Mouse (Mus musculus): Measurements from ENCODE around the gene Plbd1. TPM values are rescaled to one million over a fixed set of nuclear protein-coding genes. Genes with fewer than 3 reads are reported as not detected.
A peak's percentile ranks its signal among the peaks of the same experiment; 100 is the strongest.

Plbd1 gene
- polyA plus RNA-seq, 1 experiment from 2014 or later = 31.6 TPM

DNA sequence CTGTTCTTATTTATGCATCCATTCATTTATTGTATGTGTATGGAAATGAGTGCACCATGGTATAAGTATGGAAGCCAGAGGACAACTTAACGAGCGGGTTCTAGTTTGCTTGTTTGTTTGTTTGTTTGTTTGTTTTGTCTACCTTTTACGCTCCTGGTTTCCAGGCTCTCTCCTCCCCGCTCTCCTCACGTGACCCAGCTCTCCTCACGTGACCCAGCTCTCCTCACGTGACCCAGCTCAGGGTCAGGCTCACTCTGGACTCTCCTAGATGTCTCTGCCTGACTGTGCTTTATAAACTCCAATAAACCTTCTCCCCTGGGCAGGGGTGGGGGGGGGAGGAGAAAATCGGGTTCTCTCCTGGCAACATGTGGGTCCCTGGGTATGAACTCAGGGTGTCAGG lies 11.1 kb downstream of the Plbd1 start:
- H3K4me3 ChIP-seq (replicated peaks) = no peak overlapping the region
- H3K9ac ChIP-seq = no peak overlapping the region
- H3K36me3 ChIP-seq = no peaks in the 10 kb centered on the region
- peaks cover 5% of the 10 kb centered on the region for H3K4me1 ChIP-seq
- H3K9me3 ChIP-seq (replicated peaks) = no peaks in the 10 kb centered on the region
- WGBS = 86% methylated on average over 8 of the region's 8 CpGs
- H3K27ac ChIP-seq (replicated peaks) = no peak overlapping the region
- H3K4me2 ChIP-seq (replicated peaks) = no peak overlapping the region
- no peak for ATAC-seq (ENCODE audit: insufficient number of reproducible peaks, low FRiP score, low TSS enrichment, low read depth)
- H3K27me3 ChIP-seq = no peaks in the 10 kb centered on the region

DNA sequence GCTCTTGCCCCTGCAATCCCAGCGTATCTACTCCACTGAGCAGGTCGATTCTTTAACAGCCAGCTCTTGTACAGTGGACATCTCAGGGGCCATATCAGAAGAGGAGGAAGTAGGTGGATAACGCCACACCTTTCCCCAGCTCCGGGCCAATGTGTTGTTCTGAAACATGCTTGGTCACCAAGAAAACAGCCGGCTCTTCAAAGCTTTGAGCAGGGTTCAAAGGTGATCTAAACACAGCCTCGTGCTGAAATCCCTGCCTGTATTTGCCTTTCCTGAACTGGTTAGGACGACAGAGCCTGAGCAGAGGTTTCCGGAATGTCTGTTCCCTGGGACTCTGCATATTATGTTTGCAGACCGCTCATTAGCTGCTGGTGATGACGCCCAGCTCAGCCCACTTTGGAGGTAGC lies 14.3 kb downstream of the Plbd1 start:
- ATAC-seq (ENCODE audit: insufficient number of reproducible peaks, low FRiP score, low TSS enrichment, low read depth) = no peak
- H3K4me2 ChIP-seq (replicated peaks) = no peak overlapping the region
- no peaks in the 10 kb centered on the region for H3K27me3 ChIP-seq
- WGBS = 65% methylated on average over 10 of the region's 10 CpGs
- H3K9me3 ChIP-seq (replicated peaks) = no peaks in the 10 kb centered on the region
- H3K4me1 ChIP-seq = peaks cover 8% of the 10 kb centered on the region
- H3K27ac ChIP-seq (replicated peaks) = no peak overlapping the region
- no peak overlapping the region for H3K9ac ChIP-seq
- H3K4me3 ChIP-seq (replicated peaks) = no peak overlapping the region
- no peaks in the 10 kb centered on the region for H3K36me3 ChIP-seq

DNA sequence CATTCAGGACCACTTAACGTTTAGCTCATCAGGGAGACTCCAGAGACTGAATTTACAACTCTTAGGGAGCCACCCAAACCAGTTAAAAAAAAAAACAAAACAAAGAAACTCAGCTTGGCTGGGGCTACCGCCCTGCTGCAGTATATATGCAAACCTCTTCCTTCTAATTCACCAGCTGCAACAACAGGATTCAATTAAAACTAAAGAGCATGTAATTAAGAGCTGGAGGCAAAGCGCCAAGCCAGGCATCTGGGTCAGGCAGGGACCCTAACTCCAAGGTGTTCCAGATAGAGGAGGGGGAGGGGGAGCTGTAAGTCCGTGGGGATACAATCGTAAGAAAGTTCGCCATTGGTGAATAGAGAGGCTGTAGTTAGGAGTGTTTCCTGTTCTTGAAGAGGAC lies 15.5 kb downstream of the Plbd1 start:
- no peak for ATAC-seq (ENCODE audit: insufficient number of reproducible peaks, low FRiP score, low TSS enrichment, low read depth)
- no peaks in the 10 kb centered on the region for H3K9me3 ChIP-seq (replicated peaks)
- H3K27me3 ChIP-seq = no peaks in the 10 kb centered on the region
- peak overlapping the region; percentile 10; the same call in 1 of the 2 replicates for H3K4me2 ChIP-seq (replicated peaks)
- H3K27ac ChIP-seq (replicated peaks) = no peak overlapping the region
- no peaks in the 10 kb centered on the region for H3K36me3 ChIP-seq
- H3K4me1 ChIP-seq = peaks cover 8% of the 10 kb centered on the region
- WGBS = 21% methylated on average over 6 of the region's 6 CpGs
- H3K9ac ChIP-seq = no peak overlapping the region
- no peak overlapping the region for H3K4me3 ChIP-seq (replicated peaks)

DNA sequence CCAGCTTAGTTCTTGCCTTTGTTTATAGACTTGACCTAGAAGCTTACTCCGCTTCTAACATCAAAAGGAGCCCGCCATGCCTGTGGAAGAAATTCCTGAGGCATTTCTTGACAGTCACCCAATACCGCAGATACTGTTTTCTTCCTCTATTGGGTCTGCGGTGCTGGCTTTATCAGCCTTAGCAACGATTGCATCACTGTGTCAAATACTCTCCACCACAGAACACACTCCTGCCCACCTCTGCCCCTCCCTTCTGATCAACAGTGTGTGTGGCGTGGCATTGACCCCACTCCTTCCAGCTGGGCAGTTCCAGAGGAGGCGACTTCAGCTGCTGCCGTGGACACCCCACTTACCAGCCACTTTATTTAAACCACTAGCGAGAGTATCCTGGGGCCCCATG lies 16.0 kb downstream of the Plbd1 start:
- ATAC-seq (ENCODE audit: insufficient number of reproducible peaks, low FRiP score, low TSS enrichment, low read depth) = peak; percentile 51; the same call in 1 of the 2 replicates
- Histone ChIP-seq H3K27ac (replicated peaks) (no peak overlapping the region), H3K36me3 (no peaks in the 10 kb centered on the region), H3K4me3 (replicated peaks) (no peak overlapping the region), H3K9ac (no peak overlapping the region), H3K4me2 (replicated peaks) (peak overlapping the region; percentile 10; the same call in 1 of the 2 replicates), H3K9me3 (replicated peaks) (no peaks in the 10 kb centered on the region), H3K27me3 (no peaks in the 10 kb centered on the region), H3K4me1 (peaks cover 8% of the 10 kb centered on the region)
- 39% methylated on average over 9 of the region's 9 CpGs for WGBS

DNA sequence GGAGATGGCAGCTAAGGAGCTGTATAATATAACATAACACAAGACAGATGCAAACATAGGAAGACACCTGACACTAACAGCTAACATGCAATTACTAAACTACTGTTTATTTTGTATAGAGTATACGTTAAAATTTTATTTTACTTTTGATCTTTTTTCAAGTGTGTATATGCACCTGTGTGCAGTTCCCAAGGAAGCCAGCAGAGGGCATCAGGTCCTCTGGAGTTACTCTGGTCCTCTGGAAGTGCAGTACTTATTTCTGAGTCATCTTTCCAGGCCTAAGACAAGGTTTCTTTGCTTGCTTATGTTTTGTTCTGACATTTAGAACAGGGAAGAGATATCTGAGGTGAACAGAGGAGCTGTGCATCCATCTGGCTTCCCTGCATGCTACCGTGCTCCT lies 17.6 kb downstream of the Plbd1 start:
- 84% methylated on average over 2 of the region's 2 CpGs for WGBS
- Histone ChIP-seq H3K9ac (no peak overlapping the region), H3K4me1 (peaks cover 8% of the 10 kb centered on the region), H3K4me3 (replicated peaks) (no peak overlapping the region), H3K27ac (replicated peaks) (no peak overlapping the region), H3K27me3 (no peaks in the 10 kb centered on the region), H3K9me3 (replicated peaks) (no peaks in the 10 kb centered on the region), H3K4me2 (replicated peaks) (no peak overlapping the region), H3K36me3 (no peaks in the 10 kb centered on the region)
- no peak for ATAC-seq (ENCODE audit: insufficient number of reproducible peaks, low FRiP score, low TSS enrichment, low read depth)

DNA sequence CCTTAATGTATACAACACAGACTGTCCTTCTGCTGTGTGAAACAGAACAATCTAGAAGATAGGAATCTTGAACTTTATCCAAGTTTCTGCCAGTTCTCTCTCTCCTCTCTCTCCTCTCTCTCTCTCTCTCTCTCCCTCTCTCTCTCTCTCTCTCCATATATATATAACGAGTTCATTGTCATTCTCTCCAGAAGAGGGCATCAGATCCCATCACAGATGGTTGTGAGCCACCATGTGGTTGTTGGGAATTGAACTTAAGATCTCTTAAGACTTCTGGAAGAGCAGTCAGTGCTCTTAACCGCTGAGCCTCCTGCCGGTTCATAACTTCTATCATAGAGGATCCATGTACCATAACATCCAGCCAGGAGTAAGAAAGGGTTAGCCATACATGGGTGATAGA lies 26.7 kb downstream of the Plbd1 start:
- WGBS = 65% methylated on average over 3 of the region's 3 CpGs
- no peaks in the 10 kb centered on the region for H3K27me3 ChIP-seq
- H3K9me3 ChIP-seq (replicated peaks) = no peaks in the 10 kb centered on the region
- H3K36me3 ChIP-seq = no peaks in the 10 kb centered on the region
- no peak overlapping the region for H3K9ac ChIP-seq
- no peak overlapping the region for H3K27ac ChIP-seq (replicated peaks)
- H3K4me2 ChIP-seq (replicated peaks) = no peak overlapping the region
- H3K4me1 ChIP-seq = no peaks in the 10 kb centered on the region
- ATAC-seq (ENCODE audit: insufficient number of reproducible peaks, low FRiP score, low TSS enrichment, low read depth) = no peak
- no peak overlapping the region for H3K4me3 ChIP-seq (replicated peaks)

DNA sequence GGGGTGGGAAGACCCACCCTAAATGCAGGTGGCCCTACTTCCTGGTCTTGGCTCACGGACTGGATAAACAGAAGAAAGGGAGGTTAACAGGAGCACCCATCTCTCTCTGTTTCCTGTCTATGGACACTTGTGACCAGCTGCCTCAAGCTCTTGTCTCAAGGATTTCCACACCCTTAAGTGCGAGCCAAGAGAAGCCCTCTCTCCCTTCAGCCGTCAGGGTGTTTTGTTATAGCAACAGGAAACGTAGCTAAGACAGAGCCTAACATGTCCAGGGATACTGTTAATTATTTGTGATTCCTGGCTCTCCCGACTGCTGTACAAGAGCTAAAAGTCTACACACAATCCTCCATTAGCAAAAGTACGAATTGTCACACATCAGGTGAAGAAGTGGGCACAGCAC lies 28.0 kb downstream of the Plbd1 start:
- no peak for ATAC-seq (ENCODE audit: insufficient number of reproducible peaks, low FRiP score, low TSS enrichment, low read depth)
- H3K4me2 ChIP-seq (replicated peaks) = no peak overlapping the region
- H3K9me3 ChIP-seq (replicated peaks) = no peaks in the 10 kb centered on the region
- H3K9ac ChIP-seq = no peak overlapping the region
- H3K4me3 ChIP-seq (replicated peaks) = no peak overlapping the region
- no peaks in the 10 kb centered on the region for H3K4me1 ChIP-seq
- no peaks in the 10 kb centered on the region for H3K36me3 ChIP-seq
- H3K27me3 ChIP-seq = no peaks in the 10 kb centered on the region
- H3K27ac ChIP-seq (replicated peaks) = no peak overlapping the region
- 74% methylated on average over 6 of the region's 6 CpGs for WGBS

DNA sequence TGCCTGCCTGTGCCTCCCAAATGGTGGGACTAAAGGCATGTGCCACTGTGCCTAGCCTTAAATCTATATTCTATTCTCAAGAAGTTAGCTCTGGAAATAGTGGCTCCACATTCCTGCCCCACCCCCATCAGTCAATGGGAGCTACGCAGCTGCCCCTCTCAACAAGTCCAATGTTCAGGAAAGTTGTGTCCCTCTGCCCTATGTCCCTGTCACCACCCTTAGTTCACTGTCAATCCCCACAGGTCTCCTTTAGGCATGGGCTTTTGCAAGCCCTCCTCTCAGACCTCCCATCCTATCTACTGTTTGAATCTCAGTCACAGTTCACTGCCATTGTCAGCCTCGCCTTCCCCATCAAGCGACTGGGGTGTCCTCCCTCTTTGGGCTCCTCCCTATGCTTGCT lies 28.6 kb downstream of the Plbd1 start:
- H3K27me3 ChIP-seq = no peaks in the 10 kb centered on the region
- WGBS = 84% methylated on average over 3 of the region's 3 CpGs
- ATAC-seq (ENCODE audit: insufficient number of reproducible peaks, low FRiP score, low TSS enrichment, low read depth) = no peak

DNA sequence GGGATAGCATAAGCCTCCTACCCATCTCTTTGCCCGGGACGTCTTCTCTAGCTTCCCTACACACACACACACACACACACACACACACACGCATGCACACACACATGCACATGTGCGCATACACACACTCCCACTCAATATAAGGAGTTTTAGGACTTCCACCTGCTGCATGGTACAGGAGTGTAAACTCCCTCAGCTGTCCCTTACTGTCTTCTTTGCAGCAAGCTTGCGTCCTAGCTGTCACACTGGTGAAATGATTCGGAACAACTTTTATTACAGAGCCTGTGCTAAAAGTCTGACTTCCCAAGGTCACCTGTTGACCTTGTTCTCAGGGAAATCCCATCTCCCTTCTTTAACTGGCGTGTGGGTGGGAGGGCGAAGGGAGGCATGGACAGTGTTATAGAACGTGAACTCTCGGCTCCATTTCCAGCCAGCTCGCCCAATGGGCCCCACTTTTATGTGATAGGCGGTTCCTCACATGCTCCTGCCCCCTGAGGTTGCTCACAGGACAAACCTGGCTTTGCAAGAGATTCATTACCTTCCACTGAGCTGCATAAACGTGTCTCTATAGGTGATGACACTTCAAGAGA lies 29.7 kb downstream of the Plbd1 start:
- Histone ChIP-seq H3K4me2 (replicated peaks) (no peak overlapping the region), H3K4me1 (no peaks in the 10 kb centered on the region), H3K27me3 (no peaks in the 10 kb centered on the region), H3K36me3 (no peaks in the 10 kb centered on the region), H3K4me3 (replicated peaks) (no peak overlapping the region), H3K27ac (replicated peaks) (no peak overlapping the region), H3K9ac (no peak overlapping the region), H3K9me3 (replicated peaks) (no peaks in the 10 kb centered on the region)
- no peak for ATAC-seq (ENCODE audit: insufficient number of reproducible peaks, low FRiP score, low TSS enrichment, low read depth)
- 87% methylated on average over 13 of the region's 13 CpGs for WGBS

More for the DNA sequence above, 28.6 kb downstream of the Plbd1 start:
- no peaks in the 10 kb centered on the region for H3K36me3 ChIP-seq
- no peaks in the 10 kb centered on the region for H3K4me1 ChIP-seq
- H3K4me3 ChIP-seq (replicated peaks) = no peak overlapping the region
- no peak overlapping the region for H3K9ac ChIP-seq
- no peaks in the 10 kb centered on the region for H3K9me3 ChIP-seq (replicated peaks)
- H3K27ac ChIP-seq (replicated peaks) = no peak overlapping the region
- H3K4me2 ChIP-seq (replicated peaks) = no peak overlapping the region

DNA sequence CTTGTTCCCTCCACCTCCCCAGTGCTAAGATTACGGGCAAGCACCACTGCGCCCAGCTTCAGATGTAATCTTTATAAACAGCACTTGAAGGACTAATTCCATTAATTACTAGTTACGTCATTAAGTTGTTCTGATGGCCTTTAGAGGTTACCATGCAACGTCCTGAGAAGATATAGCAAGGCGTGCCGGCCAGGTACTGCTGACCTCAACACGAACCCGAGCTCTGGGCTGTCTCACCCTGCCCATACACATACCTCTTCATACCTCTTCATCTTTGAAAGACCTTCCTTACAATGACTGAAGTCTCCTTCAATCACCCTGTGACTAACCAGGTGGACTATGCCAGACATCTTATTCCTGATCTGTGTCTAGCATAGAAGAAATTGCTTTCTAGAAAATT lies 30.2 kb downstream of the Plbd1 start:
- no peak overlapping the region for H3K4me3 ChIP-seq (replicated peaks)
- H3K4me2 ChIP-seq (replicated peaks) = no peak overlapping the region
- H3K9ac ChIP-seq = no peak overlapping the region
- no peak for ATAC-seq (ENCODE audit: insufficient number of reproducible peaks, low FRiP score, low TSS enrichment, low read depth)
- H3K36me3 ChIP-seq = no peaks in the 10 kb centered on the region
- WGBS = 77% methylated on average over 8 of the region's 8 CpGs
- H3K27ac ChIP-seq (replicated peaks) = no peak overlapping the region
- H3K4me1 ChIP-seq = no peaks in the 10 kb centered on the region
- H3K9me3 ChIP-seq (replicated peaks) = no peaks in the 10 kb centered on the region
- H3K27me3 ChIP-seq = no peaks in the 10 kb centered on the region

DNA sequence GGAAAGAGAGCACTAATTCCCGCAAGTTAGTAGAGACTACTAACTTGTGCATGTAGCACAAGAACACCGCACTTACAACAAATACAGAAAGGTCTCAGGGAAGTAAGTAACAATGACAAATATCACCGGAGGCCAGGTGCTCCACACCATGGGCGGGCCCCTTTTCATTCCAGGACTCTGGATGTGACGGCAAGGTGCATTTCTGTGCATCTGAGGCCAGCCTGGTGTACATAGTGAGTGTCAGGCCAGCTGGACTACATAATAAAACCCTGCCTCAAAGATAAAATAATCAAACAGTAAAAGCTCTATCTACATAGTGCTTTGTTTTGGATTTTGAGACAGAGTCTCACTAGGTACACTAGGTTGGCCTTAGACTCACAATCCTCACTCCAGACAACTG lies 32.1 kb downstream of the Plbd1 start:
- no peaks in the 10 kb centered on the region for H3K9me3 ChIP-seq (replicated peaks)
- no peak overlapping the region for H3K9ac ChIP-seq
- H3K27ac ChIP-seq (replicated peaks) = no peak overlapping the region
- WGBS = 85% methylated on average over 5 of the region's 5 CpGs
- ATAC-seq (ENCODE audit: insufficient number of reproducible peaks, low FRiP score, low TSS enrichment, low read depth) = no peak
- no peaks in the 10 kb centered on the region for H3K4me1 ChIP-seq
- H3K4me3 ChIP-seq (replicated peaks) = no peak overlapping the region
- no peak overlapping the region for H3K4me2 ChIP-seq (replicated peaks)
- H3K36me3 ChIP-seq = no peaks in the 10 kb centered on the region
- no peaks in the 10 kb centered on the region for H3K27me3 ChIP-seq

DNA sequence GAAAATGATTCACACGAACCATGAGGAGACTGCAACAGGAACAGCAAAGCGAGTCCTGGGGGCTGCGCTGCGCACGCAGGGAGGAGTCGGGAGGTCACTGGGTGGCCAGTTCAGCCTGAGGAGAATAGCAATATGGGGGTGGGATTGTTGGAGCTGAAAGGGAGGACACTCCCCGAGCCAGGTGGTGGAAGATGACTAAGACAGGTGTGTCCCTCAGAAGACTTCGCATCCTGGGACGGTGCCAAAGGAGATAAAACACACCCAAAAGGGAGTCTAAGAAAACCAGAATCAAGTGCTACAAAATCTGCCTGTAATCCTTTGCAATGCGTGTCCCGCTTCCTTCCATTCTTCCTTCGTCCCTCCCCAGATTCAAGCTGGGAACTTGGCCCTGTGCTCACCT lies 36.3 kb downstream of the Plbd1 start:
- H3K4me3 ChIP-seq (replicated peaks) = no peak overlapping the region
- H3K4me2 ChIP-seq (replicated peaks) = no peak overlapping the region
- WGBS = 66% methylated on average over 12 of the region's 12 CpGs
- no peak overlapping the region for H3K27ac ChIP-seq (replicated peaks)
- no peak overlapping the region for H3K9ac ChIP-seq
- ATAC-seq (ENCODE audit: insufficient number of reproducible peaks, low FRiP score, low TSS enrichment, low read depth) = no peak
- H3K27me3 ChIP-seq = no peaks in the 10 kb centered on the region
- no peaks in the 10 kb centered on the region for H3K4me1 ChIP-seq
- no peaks in the 10 kb centered on the region for H3K9me3 ChIP-seq (replicated peaks)
- no peaks in the 10 kb centered on the region for H3K36me3 ChIP-seq
